Mouse (Mus musculus) MEL (cell line): ENCODE results near the gene Ssu2.

Experiments used
- CTCF ChIP-seq, 3 experiments: IDR thresholded peaks in 2 of 3; conservative IDR thresholded peaks in 1 of 3; 2 replicates each; pipeline ENCODE4 v1.5.1; 2011 to 2012; ENCODE audit warnings: low read length in 3 of 3, low read depth in 2 of 3, mild to moderate bottlenecking in 2 of 3, improper control_type of control experiment in 1 of 3, inconsistent platforms in 1 of 3, mixed read lengths in 1 of 3, moderate library complexity in 1 of 3; ENCODE audit not compliant: control insufficient read depth in 1 of 3, insufficient read depth in 1 of 3, poor library complexity in 1 of 3, severe bottlenecking in 1 of 3
- MYC ChIP-seq: IDR thresholded peaks from 2 replicates; pipeline ENCODE4 v1.6.1; 2011; ENCODE audit warnings: low read depth, mild to moderate bottlenecking, low read length, improper control_type of control experiment, moderate library complexity

GRCm38 (mm10) chr6:112386260-112386659, 1.6 kb downstream of the Ssu2 start:
- TF ChIP-seq MYC (no peak), CTCF (IDR thresholded peaks at IDR 0.05 in 2 of 3, conservative IDR thresholded peaks at IDR 0.05 in 1 of 3; ENCODE audit: control insufficient read depth in 1 of 3, insufficient read depth in 1 of 3, low read depth in 2 of 3, low read length in 3 of 3, poor library complexity in 1 of 3, severe bottlenecking in 1 of 3) (no peak)
